Mouse (Mus musculus): ENCODE data around the gene Ghdc.

GRCm38 (mm10) chr11:100791457-100792049 is 20.8 kb upstream of the Ghdc start:
- TF ChIP-seq MYOD1 (IDR thresholded peaks at IDR 0.05; ENCODE audit: control insufficient read depth, insufficient read length, low read depth) = no peak
- no peak for TF ChIP-seq CTCF (IDR thresholded peaks at IDR 0.05; ENCODE audit: control insufficient read depth, insufficient read depth, insufficient read length)
- no peak for TF ChIP-seq USF1 (IDR thresholded peaks at IDR 0.05; ENCODE audit: low read depth)
- no peak for TF ChIP-seq MAX (IDR thresholded peaks at IDR 0.05)
- TF ChIP-seq MYOG (IDR thresholded peaks at IDR 0.05; ENCODE audit: control insufficient read depth, extremely low read depth, insufficient read length) = no peak
- TF ChIP-seq CEBPB (IDR thresholded peaks at IDR 0.05; ENCODE audit: low read depth) = no peak
- TF ChIP-seq FOSL1 (IDR thresholded peaks at IDR 0.05; ENCODE audit: insufficient read depth, low read length, poor library complexity, severe bottlenecking) = no peak
